Mouse (Mus musculus) forebrain, embryonic 15.5 days (tissue): ENCODE measurements around the gene Camsap3. TPM values are rescaled to one million over a fixed set of nuclear protein-coding genes. Genes with fewer than 3 reads are reported as not detected.

Experiments used
- ATAC-seq: fragments of 200-750 bp; cut with Nextera tagmentation; replicated peaks from 2 replicates; pipeline ENCODE4 v1.8.0; 2017; ENCODE audit warnings: mild to moderate bottlenecking, moderate TSS enrichment, moderate library complexity
- H3K27ac ChIP-seq: fragments of 300-500 bp; sonication (generic); replicated peaks from 2 replicates; pipeline ENCODE4 v1.5.1; 2015; ENCODE audit warnings: mild to moderate bottlenecking, inconsistent platforms
- H3K27me3 ChIP-seq: fragments of 300-500 bp; sonication (generic); 2 replicates; pipeline ENCODE4 v1.6.1; 2015; ENCODE audit warnings: inconsistent platforms
- H3K36me3 ChIP-seq: fragments of 300-500 bp; sonication (generic); 2 replicates; pipeline ENCODE4 v1.6.1; 2015; ENCODE audit warnings: mild to moderate bottlenecking, inconsistent platforms
- H3K4me1 ChIP-seq: fragments of 300-500 bp; sonication (generic); 2 replicates; pipeline ENCODE4 v1.6.1; 2015; ENCODE audit warnings: inconsistent platforms
- H3K4me2 ChIP-seq: fragments of 300-500 bp; sonication (generic); replicated peaks from 2 replicates; pipeline ENCODE4 v1.6.1; 2015; ENCODE audit warnings: mild to moderate bottlenecking, inconsistent platforms
- H3K4me3 ChIP-seq: fragments of 300-500 bp; sonication (generic); 2 replicates; pipeline ENCODE4 v1.5.1; 2015; ENCODE audit warnings: mild to moderate bottlenecking, inconsistent platforms
- H3K9ac ChIP-seq: fragments of 300-500 bp; sonication (generic); replicated peaks from 2 replicates; pipeline ENCODE4 v1.6.1; 2015; ENCODE audit warnings: mild to moderate bottlenecking, inconsistent platforms
- H3K9me3 ChIP-seq: fragments of 300-500 bp; sonication (generic); 2 replicates; pipeline ENCODE4 v1.6.1; 2016; ENCODE audit warnings: inconsistent platforms
- WGBS: fragments of 180-500 bp; shearing (Covaris S2); methylation state at CpG from one replicate; pipeline ENCODE4 v1.1.7; 2015; ENCODE audit warnings: mixed read lengths; 5-methylcytosine and 5-hydroxymethylcytosine counted together
- polyA plus RNA-seq: library from polyadenylated mRNA; unstranded; fragments of >200 nt; fragmentation: Nextera tagmentation; extraction: Ambion mirVana; gene quantifications from 2 replicates; pipeline ENCODE4 v1.2.1, GENCODE M21; 2015

Gene Camsap3
- polyA plus RNA-seq, 1 experiment from 2014 or later, result 34.8 TPM

- H3K9me3 ChIP-seq, result no peaks in the 10 kb centered on the region
- H3K4me2 ChIP-seq, result no peak overlapping the region
- H3K27ac ChIP-seq, result no peak overlapping the region
- no peak overlapping the region for H3K4me3 ChIP-seq
- 84% methylated on average over 6 of the region's 6 CpGs for WGBS
- no peak for ATAC-seq
- H3K27me3 ChIP-seq, result no peaks in the 10 kb centered on the region
- no peak overlapping the region for H3K9ac ChIP-seq
- H3K4me1 ChIP-seq, result no peaks in the 10 kb centered on the region
- H3K36me3 ChIP-seq, result no peaks in the 10 kb centered on the region
Observed at GRCm38 (mm10) chr8:3646824-3647531, 59.9 kb downstream of the Camsap3 start.

- H3K27ac ChIP-seq, result no peak overlapping the region
- no peak overlapping the region for H3K4me3 ChIP-seq
- no peak overlapping the region for H3K9ac ChIP-seq
- H3K9me3 ChIP-seq, result no peaks in the 10 kb centered on the region
- ATAC-seq, result no peak
- 81% methylated on average over 4 of the region's 4 CpGs for WGBS
- no peaks in the 10 kb centered on the region for H3K36me3 ChIP-seq
- H3K27me3 ChIP-seq, result no peaks in the 10 kb centered on the region
- H3K4me1 ChIP-seq, result no peaks in the 10 kb centered on the region
- no peak overlapping the region for H3K4me2 ChIP-seq
Observed at GRCm38 (mm10) chr8:3647561-3647960, 60.5 kb downstream of the Camsap3 start.

GRCm38 (mm10) chr8:3648268-3648667 is 61.2 kb downstream of the Camsap3 start:
- Histone ChIP-seq H3K9ac (no peak overlapping the region), H3K9me3 (no peaks in the 10 kb centered on the region), H3K4me3 (no peak overlapping the region), H3K4me2 (no peak overlapping the region), H3K4me1 (no peaks in the 10 kb centered on the region), H3K27ac (no peak overlapping the region), H3K36me3 (no peaks in the 10 kb centered on the region), H3K27me3 (no peaks in the 10 kb centered on the region)
- ATAC-seq, result no peak
- WGBS, result 72% methylated on average over 2 of the region's 2 CpGs

GRCm38 (mm10) chr8:3648990-3649389 is 61.9 kb downstream of the Camsap3 start:
- Histone ChIP-seq H3K4me3 (no peak overlapping the region), H3K4me1 (no peaks in the 10 kb centered on the region), H3K36me3 (no peaks in the 10 kb centered on the region), H3K27ac (no peak overlapping the region), H3K27me3 (no peaks in the 10 kb centered on the region), H3K9me3 (no peaks in the 10 kb centered on the region), H3K4me2 (no peak overlapping the region), H3K9ac (no peak overlapping the region)
- ATAC-seq, result no peak
- WGBS, result 43% methylated on average over 1 of the region's 1 CpGs

- no peak overlapping the region for H3K27ac ChIP-seq
- 0 out of 2 replicates have a peak, but pooled peaks cover 5% of the 10 kb centered on the region for H3K4me1 ChIP-seq
- no peak overlapping the region for H3K4me2 ChIP-seq
- no peak overlapping the region for H3K9ac ChIP-seq
- 71% methylated on average over 3 of the region's 3 CpGs for WGBS
- no peak overlapping the region for H3K4me3 ChIP-seq
- no peak for ATAC-seq
- H3K36me3 ChIP-seq, result no peaks in the 10 kb centered on the region
- no peaks in the 10 kb centered on the region for H3K9me3 ChIP-seq
- no peaks in the 10 kb centered on the region for H3K27me3 ChIP-seq
Observed at GRCm38 (mm10) chr8:3652845-3653244, 65.8 kb downstream of the Camsap3 start.

GRCm38 (mm10) chr8:3654726-3655508 is 67.8 kb downstream of the Camsap3 start:
- 76% methylated on average over 11 of the region's 11 CpGs for WGBS
- Histone ChIP-seq H3K27me3 (no peaks in the 10 kb centered on the region), H3K36me3 (no peaks in the 10 kb centered on the region), H3K4me3 (no peak overlapping the region), H3K9ac (no peak overlapping the region), H3K9me3 (no peaks in the 10 kb centered on the region), H3K4me2 (no peak overlapping the region), H3K27ac (no peak overlapping the region), H3K4me1 (0 out of 2 replicates have a peak, but pooled peaks cover 5% of the 10 kb centered on the region)
- no peak for ATAC-seq

- no peak within 1 kb of the TSS for H3K9ac ChIP-seq
- WGBS, result 81% methylated on average over 3 of the region's 3 CpGs
- no peaks in the 10 kb centered on the region for H3K27me3 ChIP-seq
- no peak for ATAC-seq
- no peak within 1 kb of the TSS for H3K4me2 ChIP-seq
- H3K4me1 ChIP-seq, result 0 out of 2 replicates have a peak, but pooled peaks cover 5% of the 10 kb centered on the region
- H3K36me3 ChIP-seq, result no peaks in the 10 kb centered on the region
- H3K9me3 ChIP-seq, result no peaks in the 10 kb centered on the region
- H3K4me3 ChIP-seq, result no peak within 1 kb of the TSS
- H3K27ac ChIP-seq, result no peak within 1 kb of the TSS
Observed at GRCm38 (mm10) chr8:3655526-3655925, 68.4 kb downstream of the Camsap3 start, which contains the start of gene Retn. Retn (plus strand) TSS chr8:3655770.

GRCm38 (mm10) chr8:3656725-3657381 is 69.8 kb downstream of the Camsap3 start:
- WGBS, result 20% methylated on average over 7 of the region's 7 CpGs
- Histone ChIP-seq H3K9me3 (no peaks in the 10 kb centered on the region), H3K4me1 (0 out of 2 replicates have a peak, but pooled peaks cover 5% of the 10 kb centered on the region), H3K27me3 (no peaks in the 10 kb centered on the region), H3K9ac (no peak overlapping the region), H3K36me3 (no peaks in the 10 kb centered on the region), H3K4me2 (no peak overlapping the region), H3K4me3 (no peak overlapping the region), H3K27ac (no peak overlapping the region)
- ATAC-seq, result no peak; the same call in 1 of the 2 replicates

Other genes with a start within 250 kb of the Camsap3 start
- 0.11 and 0.15 TPM in 2 replicates for gene A430078G23Rik, start 233.9 kb upstream of the Camsap3 start, polyA plus RNA-seq
- gene Arhgef18, start 194.3 kb upstream of the Camsap3 start, polyA plus RNA-seq, result 11.5 and 12.7 TPM in 2 replicates
- 3.3 and 3.8 TPM in 2 replicates for gene Pex11g, start 119.6 kb upstream of the Camsap3 start, polyA plus RNA-seq
- 0.11 and 0.25 TPM in 2 replicates for gene Tex45, start 116.4 kb upstream of the Camsap3 start, polyA plus RNA-seq
- gene Zfp358, start 94.2 kb upstream of the Camsap3 start, polyA plus RNA-seq, result 74.3 and 79.6 TPM in 2 replicates
- gene Mcoln1, start 86.8 kb upstream of the Camsap3 start, polyA plus RNA-seq, result 88.9 and 95.4 TPM in 2 replicates
- gene Pnpla6, start 71.9 kb upstream of the Camsap3 start, polyA plus RNA-seq, result 28.0 and 28.1 TPM in 2 replicates
- gene C330021F23Rik, start 19.3 kb upstream of the Camsap3 start, polyA plus RNA-seq, result 0.64 and 0.89 TPM in 2 replicates
- 65.6 and 68.6 TPM in 2 replicates for gene Xab2, start 34.0 kb downstream of the Camsap3 start, polyA plus RNA-seq
- gene Pet100, start 34.3 kb downstream of the Camsap3 start, polyA plus RNA-seq, result 107 and 112 TPM in 2 replicates
- gene Pcp2, start 38.3 kb downstream of the Camsap3 start, polyA plus RNA-seq, result 0.14 and 0.50 TPM in 2 replicates
- 50.7 and 61.9 TPM in 2 replicates for gene Stxbp2, start 43.7 kb downstream of the Camsap3 start, polyA plus RNA-seq
- gene Retn, start 68.5 kb downstream of the Camsap3 start, polyA plus RNA-seq, result 0.42 TPM in 1 of 2 replicates, not detected in the other
- 0.20 and 0.22 TPM in 2 replicates for gene Mcemp1, start 78.5 kb downstream of the Camsap3 start, polyA plus RNA-seq
- 9.1 and 17.3 TPM in 2 replicates for gene Fcor, start 85.1 kb downstream of the Camsap3 start, polyA plus RNA-seq
- 59.4 and 60.7 TPM in 2 replicates for gene Trappc5, start 89.0 kb downstream of the Camsap3 start, polyA plus RNA-seq
- gene Fcer2a, start 106.9 kb downstream of the Camsap3 start, polyA plus RNA-seq, result 0.37 and 0.47 TPM in 2 replicates
- not detected in 2 replicates for gene Clec4g, start 133.4 kb downstream of the Camsap3 start, polyA plus RNA-seq
- not detected in 2 replicates for gene Cd209a, start 161.7 kb downstream of the Camsap3 start, polyA plus RNA-seq